Mouse (Mus musculus): ENCODE results near the gene Eml1. TPM values are rescaled to one million over a fixed set of nuclear protein-coding genes. Genes with fewer than 3 reads are reported as not detected.

Gene Eml1
- polyA plus RNA-seq, 1 experiment, result 40.5 TPM

- Histone ChIP-seq H3K4me1 (ENCODE audit: control insufficient read depth, insufficient read depth, low read length) (no peaks in the 10 kb centered on the region), H3K4me3 (ENCODE audit: insufficient read depth, low read length) (no peak overlapping the region), H3K27ac (ENCODE audit: insufficient read depth, low read length) (no peak overlapping the region)
- TF ChIP-seq CTCF (IDR thresholded peaks at IDR 0.05; ENCODE audit: borderline replicate concordance, insufficient read depth, low read length) (no peak), POLR2A (IDR thresholded peaks at IDR 0.05; ENCODE audit: low read depth, low read length) (no peak)
Measured at GRCm38 (mm10) chr12:108448396-108448795, 77.6 kb downstream of the Eml1 start.

DNA sequence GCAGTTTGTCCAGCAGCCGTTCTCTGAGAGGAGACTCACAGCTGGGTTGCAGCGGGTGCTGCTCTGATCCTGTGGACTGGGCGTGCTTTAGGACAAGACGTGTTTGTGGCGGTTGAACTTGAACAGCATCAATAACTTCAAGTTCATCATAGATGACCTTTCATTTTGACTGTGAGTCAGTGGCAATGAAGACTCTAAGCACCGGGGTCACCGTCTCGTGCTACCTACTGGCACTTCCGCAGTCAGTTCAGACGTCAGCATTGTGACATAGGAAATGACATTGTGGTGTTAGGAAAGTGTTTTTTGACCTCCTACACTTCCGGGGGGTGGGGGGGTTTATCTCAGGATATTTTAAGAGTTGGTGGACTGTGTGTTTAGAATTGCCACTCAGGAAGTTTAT lies 79.2 kb downstream of the Eml1 start:
- Histone ChIP-seq H3K4me1 (ENCODE audit: control insufficient read depth, insufficient read depth, low read length) (no peaks in the 10 kb centered on the region), H3K27ac (ENCODE audit: insufficient read depth, low read length) (no peak overlapping the region), H3K4me3 (ENCODE audit: insufficient read depth, low read length) (no peak overlapping the region)
- TF ChIP-seq CTCF (IDR thresholded peaks at IDR 0.05; ENCODE audit: borderline replicate concordance, insufficient read depth, low read length) (no peak), POLR2A (IDR thresholded peaks at IDR 0.05; ENCODE audit: low read depth, low read length) (no peak)

DNA sequence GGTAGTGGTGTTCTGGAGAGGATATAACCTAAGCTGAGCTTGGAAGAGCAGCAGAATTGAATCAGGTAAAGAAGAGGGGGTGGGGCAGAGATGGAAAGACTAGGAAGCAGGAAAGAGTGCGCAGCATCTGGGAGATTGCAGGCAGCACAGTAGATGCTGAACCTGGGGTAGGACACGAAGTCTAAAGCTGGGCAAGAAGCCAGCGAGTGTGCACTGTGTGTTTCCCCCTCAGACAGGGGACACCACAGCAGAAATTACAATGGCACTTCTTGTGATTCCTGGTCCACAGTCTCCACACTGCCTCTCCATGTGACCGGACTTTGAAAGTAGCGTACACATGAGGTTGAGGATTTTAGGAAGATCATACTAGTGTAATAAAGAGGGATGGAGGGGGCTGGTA lies 79.8 kb downstream of the Eml1 start:
- TF ChIP-seq CTCF (IDR thresholded peaks at IDR 0.05; ENCODE audit: borderline replicate concordance, insufficient read depth, low read length) (no peak), POLR2A (IDR thresholded peaks at IDR 0.05; ENCODE audit: low read depth, low read length) (no peak)
- H3K27ac ChIP-seq (ENCODE audit: insufficient read depth, low read length), result no peak overlapping the region
- no peaks in the 10 kb centered on the region for H3K4me1 ChIP-seq (ENCODE audit: control insufficient read depth, insufficient read depth, low read length)
- no peak overlapping the region for H3K4me3 ChIP-seq (ENCODE audit: insufficient read depth, low read length)

- Histone ChIP-seq H3K4me3 (ENCODE audit: insufficient read depth, low read length) (no peak overlapping the region), H3K4me1 (ENCODE audit: control insufficient read depth, insufficient read depth, low read length) (no peaks in the 10 kb centered on the region), H3K27ac (ENCODE audit: insufficient read depth, low read length) (no peak overlapping the region)
- no peak for TF ChIP-seq POLR2A (IDR thresholded peaks at IDR 0.05; ENCODE audit: low read depth, low read length)
- no peak for TF ChIP-seq CTCF (IDR thresholded peaks at IDR 0.05; ENCODE audit: borderline replicate concordance, insufficient read depth, low read length)
Measured at GRCm38 (mm10) chr12:108452151-108452874, 81.6 kb downstream of the Eml1 start.

DNA sequence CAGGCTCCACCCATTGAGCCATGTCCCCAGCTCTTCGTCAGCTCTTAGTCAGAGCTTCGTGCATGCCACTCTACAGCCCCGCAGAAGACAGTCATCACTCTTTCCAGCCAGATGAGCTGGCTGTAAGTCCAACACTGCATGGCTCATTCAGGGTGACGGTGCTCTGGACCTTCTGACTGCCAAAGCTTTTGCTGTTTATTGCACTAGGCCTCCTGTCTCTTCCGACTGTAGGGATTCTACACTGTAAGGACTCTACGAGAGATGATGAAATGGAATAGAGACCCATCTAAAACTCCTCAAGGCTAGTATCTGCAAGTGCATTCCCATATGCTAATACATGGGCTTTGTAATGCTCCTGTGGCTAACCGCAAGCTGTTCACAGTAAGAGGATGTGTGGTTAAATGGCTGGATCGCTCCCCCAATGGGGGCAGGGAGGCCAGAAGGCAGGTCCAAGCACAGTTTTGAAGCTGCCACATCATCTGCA lies 82.8 kb downstream of the Eml1 start:
- H3K4me3 ChIP-seq (ENCODE audit: insufficient read depth, low read length), result no peak overlapping the region
- H3K27ac ChIP-seq (ENCODE audit: insufficient read depth, low read length), result peak overlapping the region; percentile 62
- no peaks in the 10 kb centered on the region for H3K4me1 ChIP-seq (ENCODE audit: control insufficient read depth, insufficient read depth, low read length)
- no peak for TF ChIP-seq POLR2A (IDR thresholded peaks at IDR 0.05; ENCODE audit: low read depth, low read length)
- no peak for TF ChIP-seq CTCF (IDR thresholded peaks at IDR 0.05; ENCODE audit: borderline replicate concordance, insufficient read depth, low read length)

DNA sequence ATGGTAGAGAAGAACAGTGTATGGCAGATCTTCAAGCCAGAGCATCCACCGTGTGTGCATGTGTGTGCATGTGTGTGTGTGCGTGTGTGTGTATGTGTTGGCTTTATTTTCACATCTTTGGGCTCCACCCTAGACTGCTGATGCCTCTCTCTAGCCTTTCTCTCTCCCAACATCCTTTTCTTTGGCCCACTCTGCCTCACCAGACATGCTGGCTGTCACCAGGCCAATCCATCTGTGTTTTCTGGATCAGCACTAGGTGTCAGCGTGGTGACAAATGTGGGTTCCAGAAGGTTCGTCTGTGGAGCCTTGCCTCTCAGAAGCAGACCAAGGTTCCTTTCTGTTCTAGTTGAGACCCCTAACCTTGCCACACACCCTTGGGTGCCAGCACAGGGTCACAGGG lies 84.2 kb downstream of the Eml1 start:
- Histone ChIP-seq H3K4me3 (ENCODE audit: insufficient read depth, low read length) (no peak overlapping the region), H3K4me1 (ENCODE audit: control insufficient read depth, insufficient read depth, low read length) (no peaks in the 10 kb centered on the region), H3K27ac (ENCODE audit: insufficient read depth, low read length) (no peak overlapping the region)
- TF ChIP-seq POLR2A (IDR thresholded peaks at IDR 0.05; ENCODE audit: low read depth, low read length), result no peak
- TF ChIP-seq CTCF (IDR thresholded peaks at IDR 0.05; ENCODE audit: borderline replicate concordance, insufficient read depth, low read length), result no peak

GRCm38 (mm10) chr12:108472898-108473297 lies 102.1 kb downstream of the Eml1 start:
- no peak overlapping the region for H3K4me3 ChIP-seq (ENCODE audit: insufficient read depth, low read length)
- H3K4me1 ChIP-seq (ENCODE audit: control insufficient read depth, insufficient read depth, low read length), result no peaks in the 10 kb centered on the region
- TF ChIP-seq CTCF (IDR thresholded peaks at IDR 0.05; ENCODE audit: borderline replicate concordance, insufficient read depth, low read length), result no peak
- TF ChIP-seq POLR2A (IDR thresholded peaks at IDR 0.05; ENCODE audit: low read depth, low read length), result 0 out of 2 replicates have a peak, but pooled peaks have one; percentile 35
- no peak overlapping the region for H3K27ac ChIP-seq (ENCODE audit: insufficient read depth, low read length)

DNA sequence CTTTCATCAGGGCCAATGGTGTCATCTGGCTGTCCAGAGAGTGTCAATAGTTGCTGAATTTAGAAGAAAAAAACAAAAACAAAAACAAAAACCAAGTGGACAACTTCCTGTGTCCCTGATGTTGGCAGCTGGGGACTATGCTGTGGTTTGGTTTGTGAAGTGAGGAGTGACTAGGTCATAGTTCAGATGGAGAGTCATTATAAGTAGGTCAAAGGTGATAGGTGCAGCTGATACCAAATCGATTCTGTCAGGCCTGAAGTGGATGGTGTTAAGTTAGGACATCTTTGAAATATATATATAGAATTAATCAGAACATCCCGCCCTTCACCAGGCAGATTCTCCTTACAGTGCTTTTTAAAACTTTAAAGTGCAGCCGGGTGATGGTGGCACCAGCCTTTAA lies 103.7 kb downstream of the Eml1 start:
- TF ChIP-seq CTCF (IDR thresholded peaks at IDR 0.05; ENCODE audit: borderline replicate concordance, insufficient read depth, low read length) (no peak), POLR2A (IDR thresholded peaks at IDR 0.05; ENCODE audit: low read depth, low read length) (no peak)
- Histone ChIP-seq H3K4me1 (ENCODE audit: control insufficient read depth, insufficient read depth, low read length) (no peaks in the 10 kb centered on the region), H3K27ac (ENCODE audit: insufficient read depth, low read length) (no peak overlapping the region), H3K4me3 (ENCODE audit: insufficient read depth, low read length) (no peak overlapping the region)

DNA sequence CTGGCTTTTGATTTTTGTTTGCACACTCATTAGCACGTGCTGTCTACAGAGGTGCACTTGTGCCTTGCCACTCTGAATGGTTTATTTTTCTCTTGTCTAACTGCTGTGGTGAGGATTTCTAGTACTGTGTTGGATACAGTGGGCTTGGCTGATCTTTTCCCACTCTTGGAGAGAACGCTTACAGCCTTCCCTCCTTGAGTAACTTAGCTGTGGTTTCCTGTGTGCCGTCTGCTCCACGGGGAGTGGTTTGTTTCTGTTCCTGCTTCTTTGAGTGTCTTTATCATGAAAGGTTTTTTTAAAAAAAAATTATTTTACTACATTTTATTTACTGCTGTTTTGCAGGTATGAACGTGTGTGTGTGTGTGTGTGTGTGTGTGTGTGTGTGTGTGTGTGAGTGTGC lies 108.0 kb downstream of the Eml1 start:
- TF ChIP-seq POLR2A (IDR thresholded peaks at IDR 0.05; ENCODE audit: low read depth, low read length), result no peak
- no peak for TF ChIP-seq CTCF (IDR thresholded peaks at IDR 0.05; ENCODE audit: borderline replicate concordance, insufficient read depth, low read length)
- Histone ChIP-seq H3K4me3 (ENCODE audit: insufficient read depth, low read length) (no peak overlapping the region), H3K27ac (ENCODE audit: insufficient read depth, low read length) (no peak overlapping the region), H3K4me1 (ENCODE audit: control insufficient read depth, insufficient read depth, low read length) (no peaks in the 10 kb centered on the region)

- no peaks in the 10 kb centered on the region for H3K4me1 ChIP-seq (ENCODE audit: control insufficient read depth, insufficient read depth, low read length)
- H3K4me3 ChIP-seq (ENCODE audit: insufficient read depth, low read length), result no peak overlapping the region
- no peak overlapping the region for H3K27ac ChIP-seq (ENCODE audit: insufficient read depth, low read length)
- TF ChIP-seq POLR2A (IDR thresholded peaks at IDR 0.05; ENCODE audit: low read depth, low read length) (no peak), CTCF (IDR thresholded peaks at IDR 0.05; ENCODE audit: borderline replicate concordance, insufficient read depth, low read length) (no peak)
Measured at GRCm38 (mm10) chr12:108480704-108481365, 110.1 kb downstream of the Eml1 start.

Data from embryonic fibroblast, embryonic 13.5 days (primary cell).